In genomic region chr15:82091061-82091460, GRCm38 (mm10) we compare ENCODE assay signal across 32 mouse cellular contexts. TPM values are rescaled to one million over a fixed set of nuclear protein-coding genes. Genes with fewer than 3 reads are reported as not detected.
DNase-seq lines count a peak whose midpoint lies in the region; ATAC-seq lines count a peak whose summit lies in the region.
"Had no signal": no experiment of that assay in that cellular context is flagged by ENCODE, and none has a peak within 500 bp of the region (broad histone marks: within the 10 kb centered on the region; RNA-seq: fewer than 3 reads in every experiment).

No protein-coding gene starts in this region.

- DNase-seq in adrenal gland, adult 2 months: peak; percentile 37
- DNase-seq in adrenal gland, postnatal 10 days: no peak
- DNase-seq in frontal cortex, postnatal 14 days (ENCODE audit: low spot score in 2 of 2): no peak
- peak; percentile 17 for DNase-seq in 3T3-L1 (ENCODE audit: low read depth, low spot score)
- DNase-seq in adrenal gland, postnatal 36 days: peak; percentile 9 to 46
- DNase-seq in kidney, adult 18-20 months: no peak
- DNase-seq: cerebellum, adult 18-20 months; cerebellum, adult 9-10 months; cerebellum, postnatal 14 days; gastrocnemius, adult 2 months; gastrocnemius, postnatal 25 days; heart, adult 18-20 months; heart, postnatal 10 days; heart, postnatal 36 days; kidney, adult 11 months; kidney, adult 9 months had no signal

- H3K36me3 ChIP-seq in forebrain, embryonic 13.5 days (ENCODE audit: poor library complexity, severe bottlenecking): no peaks in the 10 kb centered on the region
- H3K36me3 ChIP-seq: forebrain, embryonic 15.5 days; heart, embryonic 12.5 days; heart, embryonic 15.5 days; hindbrain, embryonic 10.5 days; hindbrain, embryonic 13.5 days; intestine, embryonic 15.5 days had no signal

- H3K9ac ChIP-seq in forebrain, embryonic 13.5 days: no peak overlapping the region
- H3K9ac ChIP-seq: forebrain, embryonic 15.5 days; heart, embryonic 12.5 days; heart, embryonic 15.5 days; hindbrain, embryonic 13.5 days; intestine, embryonic 15.5 days had no signal

- no peak overlapping the region for H3K4me3 ChIP-seq in forebrain, embryonic 13.5 days
- H3K4me3 ChIP-seq: forebrain, embryonic 15.5 days; gastrocnemius, adult 2 months; heart, embryonic 12.5 days; heart, embryonic 15.5 days; hindbrain, embryonic 10.5 days; hindbrain, embryonic 13.5 days; intestine, embryonic 15.5 days had no signal

- H3K4me2 ChIP-seq in forebrain, embryonic 13.5 days: no peak overlapping the region
- H3K4me2 ChIP-seq: forebrain, embryonic 15.5 days; heart, embryonic 12.5 days; heart, embryonic 15.5 days; hindbrain, embryonic 13.5 days; intestine, embryonic 15.5 days had no signal

- H3K27me3 ChIP-seq in forebrain, embryonic 13.5 days: no peaks in the 10 kb centered on the region

- no peaks in the 10 kb centered on the region for H3K4me1 ChIP-seq in forebrain, embryonic 13.5 days
- H3K4me1 ChIP-seq: forebrain, embryonic 15.5 days; heart, embryonic 12.5 days; heart, embryonic 15.5 days; intestine, embryonic 15.5 days had no signal

- H3K27ac ChIP-seq in forebrain, embryonic 13.5 days: no peak overlapping the region
- H3K27ac ChIP-seq: forebrain, embryonic 15.5 days; gastrocnemius, adult 2 months; heart, embryonic 15.5 days; hindbrain, embryonic 10.5 days; hindbrain, embryonic 13.5 days; intestine, embryonic 15.5 days had no signal

- WGBS in forebrain, embryonic 13.5 days: 85% methylated on average over 7 of the region's 7 CpGs

- peak; percentile 39; the same call in 1 of the 2 replicates for ATAC-seq in frontal cortex, adult (ENCODE audit: low TSS enrichment)
- no peak for ATAC-seq in forebrain, embryonic 13.5 days
- ATAC-seq: activated CD4-positive, CD25-positive, alpha-beta regulatory T cell, adult 4 months; CD4-positive, CD25-positive, alpha-beta regulatory T cell, adult 4 months; forebrain, embryonic 15.5 days; hindbrain, embryonic 16.5 days; intestine, embryonic 15.5 days had no signal

- H3K9me3 ChIP-seq in forebrain, embryonic 13.5 days (replicated peaks): no peaks in the 10 kb centered on the region
- H3K9me3 ChIP-seq: forebrain, embryonic 15.5 days; heart, embryonic 12.5 days; heart, embryonic 15.5 days; hindbrain, embryonic 10.5 days; hindbrain, embryonic 13.5 days; intestine, embryonic 15.5 days had no signal

RNA-seq across cellular contexts. Expression of gene Mei1, which starts 21.3 kb away (rescaled TPM):
- 1 to 10 TPM in 1 of 2 experiments, under 1 TPM in 1; 0.35 to 3.2 TPM for total RNA-seq in adrenal gland, adult 2 months (2021)
- polyA plus RNA-seq in adrenal gland, adult 2 months (2012; rRNA removed): not detected in 2 replicates
- 1 to 10 TPM in 1 of 2 experiments, under 1 TPM in 1; 0.93 to 2.0 TPM for total RNA-seq in adrenal gland, postnatal 10 days (2021)
- total RNA-seq in adrenal gland, postnatal 36 days (2021): 1 to 10 TPM in 1 of 2 experiments, under 1 TPM in 1; 0.76 to 3.7 TPM
- 0.04 and 0.14 TPM in 2 replicates for polyA plus RNA-seq in forebrain, embryonic 13.5 days (2015; fragmentation: Nextera tagmentation; extraction: Ambion mirVana)
- total RNA-seq: gastrocnemius, adult 2 months; heart, adult 18-20 months; heart, postnatal 10 days; heart, postnatal 36 days; MEL had no signal
- polyA plus RNA-seq: activated CD4-positive, CD25-positive, alpha-beta regulatory T cell, adult 4 months; C2C12; CD4-positive, CD25-positive, alpha-beta regulatory T cell, adult 4 months; embryonic facial prominence, embryonic 11.5 days; embryonic facial prominence, embryonic 14.5 days; forebrain, embryonic 11.5 days; forebrain, embryonic 15.5 days; heart, embryonic 12.5 days; heart, embryonic 15.5 days; hindbrain, embryonic 10.5 days; intestine, embryonic 15.5 days had no signal

RNA-seq across cellular contexts. Expression of gene 4930407I10Rik, which starts 32.1 kb away (rescaled TPM):
- not detected for total RNA-seq in adrenal gland, adult 2 months (2021)
- polyA plus RNA-seq in adrenal gland, adult 2 months (2012; rRNA removed): not detected in 2 replicates
- not detected for total RNA-seq in adrenal gland, postnatal 10 days (2021)
- total RNA-seq in adrenal gland, postnatal 36 days (2021): not detected
- not detected in 2 replicates for polyA plus RNA-seq in forebrain, embryonic 13.5 days (2015; fragmentation: Nextera tagmentation; extraction: Ambion mirVana)
- total RNA-seq: gastrocnemius, adult 2 months; gastrocnemius, postnatal 25 days; heart, adult 18-20 months; heart, postnatal 10 days; heart, postnatal 36 days; MEL had no signal
- polyA plus RNA-seq: activated CD4-positive, CD25-positive, alpha-beta regulatory T cell, adult 4 months; C2C12; CD4-positive, CD25-positive, alpha-beta regulatory T cell, adult 4 months; embryonic facial prominence, embryonic 11.5 days; embryonic facial prominence, embryonic 14.5 days; forebrain, embryonic 11.5 days; forebrain, embryonic 15.5 days; heart, embryonic 12.5 days; heart, embryonic 15.5 days; hindbrain, embryonic 10.5 days; hindbrain, embryonic 13.5 days; hindbrain, embryonic 16.5 days; intestine, embryonic 15.5 days had no signal

RNA-seq across cellular contexts. Expression of gene Ccdc134, which starts 36.7 kb away (rescaled TPM):
- 1 to 10 TPM; 6.2 to 8.5 TPM for total RNA-seq in adrenal gland, adult 2 months (2021)
- 20.7 and 26.5 TPM in 2 replicates for polyA plus RNA-seq in adrenal gland, adult 2 months (2012; rRNA removed)
- 1 to 10 TPM; 8.6 to 8.7 TPM for total RNA-seq in adrenal gland, postnatal 10 days (2021)
- total RNA-seq in adrenal gland, postnatal 36 days (2021): 10 to 100 TPM in 1 of 2 experiments, 1 to 10 TPM in 1; 6.7 to 11.3 TPM
- 15.2 and 15.9 TPM in 2 replicates for polyA plus RNA-seq in forebrain, embryonic 13.5 days (2015; fragmentation: Nextera tagmentation; extraction: Ambion mirVana)

RNA-seq across cellular contexts. Expression of gene Snu13, which starts 43.7 kb away (rescaled TPM):
- 10 to 100 TPM; 84.9 to 91.7 TPM for total RNA-seq in adrenal gland, adult 2 months (2021)
- 61.5 and 68.6 TPM in 2 replicates for polyA plus RNA-seq in adrenal gland, adult 2 months (2012; rRNA removed)
- 10 to 100 TPM; 76.1 to 84.1 TPM for total RNA-seq in adrenal gland, postnatal 10 days (2021)
- total RNA-seq in adrenal gland, postnatal 36 days (2021): 10 to 100 TPM; 88.7 to 94.1 TPM
- 270 and 290 TPM in 2 replicates for polyA plus RNA-seq in forebrain, embryonic 13.5 days (2015; fragmentation: Nextera tagmentation; extraction: Ambion mirVana)

RNA-seq across cellular contexts. Expression of gene Srebf2, which starts 55.9 kb away (rescaled TPM):
- total RNA-seq in adrenal gland, adult 2 months (2021): 100 to 1,000 TPM in 1 of 2 experiments, 10 to 100 TPM in 1; 93.2 to 101 TPM
- polyA plus RNA-seq in adrenal gland, adult 2 months (2012; rRNA removed): 232 and 261 TPM in 2 replicates
- 10 to 100 TPM; 44.6 to 47.5 TPM for total RNA-seq in adrenal gland, postnatal 10 days (2021)
- 100 to 1,000 TPM in 1 of 2 experiments, 10 to 100 TPM in 1; 80.3 to 113 TPM for total RNA-seq in adrenal gland, postnatal 36 days (2021)
- 200 and 218 TPM in 2 replicates for polyA plus RNA-seq in forebrain, embryonic 13.5 days (2015; fragmentation: Nextera tagmentation; extraction: Ambion mirVana)

Comparison
In these comparisons a context has a peak if more than half of its experiments do, and no peak if none do; other contexts are left out.
1. DNase-seq: peak in adrenal gland, adult 2 months (single experiment), 3T3-L1 (single experiment) and adrenal gland, postnatal 36 days (2 of 2); none in adrenal gland, postnatal 10 days (single experiment), frontal cortex, postnatal 14 days (0 of 2) and kidney, adult 18-20 months (single experiment).